Mouse (Mus musculus) limb, embryonic 12.5 days (tissue): ENCODE results near the gene B3gnt7. TPM values are rescaled to one million over a fixed set of nuclear protein-coding genes. Genes with fewer than 3 reads are reported as not detected.

Source experiments
- ATAC-seq: fragments of 200-750 bp; cut with Nextera tagmentation; 2 replicates; pipeline ENCODE4 v1.8.0; 2017; ENCODE audit warnings: low read depth, moderate TSS enrichment; ENCODE audit not compliant: insufficient number of reproducible peaks, insufficient read depth, low FRiP score, low TSS enrichment
- H3K27ac ChIP-seq: fragments of 300-500 bp; sonication (generic); 2 replicates; pipeline ENCODE4 v1.5.1; 2016; ENCODE audit warnings: mild to moderate bottlenecking, moderate library complexity
- H3K27me3 ChIP-seq: fragments of 300-500 bp; sonication (generic); 2 replicates; pipeline ENCODE4 v1.6.1; 2016; ENCODE audit warnings: mild to moderate bottlenecking, moderate library complexity
- H3K36me3 ChIP-seq: fragments of 300-500 bp; sonication (generic); 2 replicates; pipeline ENCODE4 v1.6.1; 2016; ENCODE audit warnings: mild to moderate bottlenecking, moderate library complexity
- H3K4me1 ChIP-seq: fragments of 300-500 bp; sonication (generic); replicated peaks from 2 replicates; pipeline ENCODE4 v1.6.1; 2016
- H3K4me2 ChIP-seq: fragments of 300-500 bp; sonication (generic); 2 replicates; pipeline ENCODE4 v1.6.1; 2016; ENCODE audit warnings: mild to moderate bottlenecking, moderate library complexity
- H3K4me3 ChIP-seq: fragments of 300-500 bp; sonication (generic); replicated peaks from 2 replicates; pipeline ENCODE4 v1.5.1; 2016; ENCODE audit warnings: mild to moderate bottlenecking
- H3K9ac ChIP-seq: fragments of 300-500 bp; sonication (generic); replicated peaks from 2 replicates; pipeline ENCODE4 v1.6.1; 2016; ENCODE audit warnings: mild to moderate bottlenecking, moderate library complexity
- H3K9me3 ChIP-seq: fragments of 300-500 bp; sonication (generic); 2 replicates; pipeline ENCODE4 v1.6.1; 2016; ENCODE audit warnings: mild to moderate bottlenecking, moderate library complexity
- WGBS: fragments of 180-500 bp; shearing (Covaris S2); methylation state at CpG from one replicate; pipeline ENCODE4 v1.1.7; 2016; 5-methylcytosine and 5-hydroxymethylcytosine counted together
- polyA plus RNA-seq: library from polyadenylated mRNA; unstranded; fragments of >200 nt; fragmentation: Nextera tagmentation; extraction: Ambion mirVana; gene quantifications from 2 replicates; pipeline ENCODE4 v1.2.1, GENCODE M21; 2016

B3gnt7 gene
- 5.9 and 7.1 TPM in 2 replicates for polyA plus RNA-seq

DNA sequence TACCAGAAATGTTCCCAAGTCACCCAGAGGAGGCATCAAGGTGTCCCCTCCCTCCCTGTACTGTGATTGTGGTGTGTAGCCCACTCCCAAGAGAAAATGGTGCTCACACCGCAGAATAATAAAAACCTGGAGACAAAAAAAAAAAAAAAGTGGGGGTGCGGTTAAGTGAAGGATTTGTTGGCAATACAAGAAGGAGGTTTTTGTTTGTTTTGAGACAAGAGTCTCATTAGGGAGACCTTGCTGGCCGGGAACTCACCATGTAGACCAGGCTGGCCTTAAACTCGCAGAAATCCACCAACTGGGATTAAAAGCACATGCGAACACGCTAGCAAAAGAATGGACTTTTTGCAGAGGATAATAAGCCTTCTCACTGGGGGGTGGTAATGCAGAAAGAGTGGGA lies at the start of gene B3gnt7:
B3gnt7 (plus strand) TSS at position 301 of the 400 bp plus-strand sequence.
- peak within 1 kb of the TSS; percentile 66 for H3K9ac ChIP-seq
- peaks cover 7% of the 10 kb centered on the region for H3K36me3 ChIP-seq
- H3K4me2 ChIP-seq: peak within 1 kb of the TSS; percentile 96
- peaks cover 61% of the 10 kb centered on the region for H3K27me3 ChIP-seq
- WGBS: 26% methylated on average over 6 of the region's 6 CpGs
- no peaks in the 10 kb centered on the region for H3K9me3 ChIP-seq
- H3K4me3 ChIP-seq: peak within 1 kb of the TSS; percentile 74
- H3K27ac ChIP-seq: no peak within 1 kb of the TSS
- peaks cover 37% of the 10 kb centered on the region for H3K4me1 ChIP-seq
- ATAC-seq: no peak

DNA sequence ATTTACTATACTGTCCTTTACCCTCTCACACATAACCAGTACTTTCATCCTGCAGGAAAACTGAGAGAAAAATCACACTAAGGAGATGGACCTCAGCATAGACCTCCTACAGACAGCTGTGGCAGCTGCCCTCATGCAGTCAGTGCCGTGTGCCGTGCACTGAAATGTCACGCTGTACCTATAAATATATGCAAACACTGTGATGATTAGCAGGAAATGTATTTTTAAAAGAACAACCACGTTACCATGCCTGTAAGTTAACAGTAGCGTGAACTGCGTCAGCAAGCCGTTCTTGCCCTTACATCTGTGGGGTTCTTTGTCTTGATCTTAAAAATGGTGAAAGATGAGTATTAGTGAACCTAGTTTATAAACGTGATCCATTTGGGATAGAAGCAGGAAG lies 49.2 kb upstream of the B3gnt7 start:
- Histone ChIP-seq H3K9ac (no peak overlapping the region), H3K27ac (no peak overlapping the region), H3K9me3 (no peaks in the 10 kb centered on the region), H3K4me2 (no peak overlapping the region), H3K4me1 (no peaks in the 10 kb centered on the region), H3K27me3 (no peaks in the 10 kb centered on the region), H3K36me3 (peaks cover 12% of the 10 kb centered on the region; the same call in 1 of the 2 replicates), H3K4me3 (no peak overlapping the region)
- WGBS: 86% methylated on average over 8 of the region's 8 CpGs
- ATAC-seq: no peak

GRCm38 (mm10) chr1:86256311-86256710 lies 46.3 kb upstream of the B3gnt7 start:
- H3K9ac ChIP-seq: no peak overlapping the region
- WGBS: 66% methylated on average over 4 of the region's 4 CpGs
- no peak for ATAC-seq

GRCm38 (mm10) chr1:86257228-86257627 lies 45.4 kb upstream of the B3gnt7 start:
- no peak overlapping the region for H3K4me2 ChIP-seq
- no peaks in the 10 kb centered on the region for H3K27me3 ChIP-seq
- peaks cover 4% of the 10 kb centered on the region; the same call in 1 of the 2 replicates for H3K36me3 ChIP-seq
- H3K4me3 ChIP-seq: no peak overlapping the region
- 89% methylated on average over 8 of the region's 8 CpGs for WGBS
- no peak overlapping the region for H3K27ac ChIP-seq
- H3K9ac ChIP-seq: no peak overlapping the region
- no peaks in the 10 kb centered on the region for H3K9me3 ChIP-seq
- ATAC-seq: no peak
- H3K4me1 ChIP-seq: no peaks in the 10 kb centered on the region

More at GRCm38 (mm10) chr1:86256311-86256710, 46.3 kb upstream of the B3gnt7 start:
- Histone ChIP-seq H3K36me3 (peaks cover 4% of the 10 kb centered on the region; the same call in 1 of the 2 replicates), H3K9me3 (no peaks in the 10 kb centered on the region), H3K4me1 (no peaks in the 10 kb centered on the region), H3K27ac (no peak overlapping the region), H3K27me3 (no peaks in the 10 kb centered on the region), H3K4me2 (no peak overlapping the region), H3K4me3 (no peak overlapping the region)

- Histone ChIP-seq H3K9me3 (no peaks in the 10 kb centered on the region), H3K36me3 (peaks cover 4% of the 10 kb centered on the region; the same call in 1 of the 2 replicates), H3K4me1 (no peaks in the 10 kb centered on the region), H3K27me3 (no peaks in the 10 kb centered on the region), H3K4me3 (no peak overlapping the region), H3K27ac (no peak overlapping the region), H3K4me2 (no peak overlapping the region), H3K9ac (no peak overlapping the region)
- ATAC-seq: no peak
- WGBS: 90% methylated on average over 7 of the region's 7 CpGs
Measured at GRCm38 (mm10) chr1:86258171-86258824, 44.3 kb upstream of the B3gnt7 start.

- no peak overlapping the region for H3K4me3 ChIP-seq
Measured at GRCm38 (mm10) chr1:86263564-86264339, 38.9 kb upstream of the B3gnt7 start.

DNA sequence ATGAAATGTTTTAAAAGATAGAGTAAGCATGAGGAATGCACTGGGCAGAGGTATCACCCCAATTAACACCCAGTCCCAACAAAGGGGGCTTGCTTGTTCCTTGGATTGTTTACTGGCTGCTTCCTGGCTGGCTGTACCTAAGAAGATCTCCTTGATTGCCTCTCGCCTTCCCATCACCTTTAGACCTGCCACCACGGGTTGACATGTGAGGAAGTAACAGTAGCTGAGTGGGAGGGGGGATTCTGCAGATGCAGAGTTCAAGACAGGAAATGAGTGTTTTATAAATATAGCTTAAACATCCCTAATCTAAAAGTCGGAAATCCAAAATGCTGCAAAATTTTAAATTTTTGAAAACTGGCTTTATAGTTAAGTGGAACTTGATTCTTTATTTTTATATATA lies 37.6 kb upstream of the B3gnt7 start:
- no peak overlapping the region for H3K4me3 ChIP-seq
- no peaks in the 10 kb centered on the region; the same call in 1 of the 2 replicates for H3K27me3 ChIP-seq
- no peaks in the 10 kb centered on the region for H3K9me3 ChIP-seq
- no peak for ATAC-seq
- no peaks in the 10 kb centered on the region for H3K4me1 ChIP-seq
- WGBS: 57% methylated on average over 3 of the region's 3 CpGs
- H3K9ac ChIP-seq: no peak overlapping the region
- no peak overlapping the region for H3K27ac ChIP-seq
- H3K4me2 ChIP-seq: no peak overlapping the region
- no peaks in the 10 kb centered on the region for H3K36me3 ChIP-seq

More at GRCm38 (mm10) chr1:86263564-86264339, 38.9 kb upstream of the B3gnt7 start:
- no peaks in the 10 kb centered on the region; the same call in 1 of the 2 replicates for H3K27me3 ChIP-seq
- WGBS: 57% methylated on average over 7 of the region's 7 CpGs
- H3K4me2 ChIP-seq: no peak overlapping the region
- H3K9me3 ChIP-seq: no peaks in the 10 kb centered on the region
- no peaks in the 10 kb centered on the region for H3K4me1 ChIP-seq
- no peak overlapping the region for H3K9ac ChIP-seq
- H3K36me3 ChIP-seq: no peaks in the 10 kb centered on the region
- no peak overlapping the region for H3K27ac ChIP-seq
- no peak for ATAC-seq

- Histone ChIP-seq H3K36me3 (no peaks in the 10 kb centered on the region), H3K9ac (no peak overlapping the region), H3K4me3 (no peak overlapping the region), H3K4me2 (no peak overlapping the region), H3K4me1 (no peaks in the 10 kb centered on the region), H3K27me3 (no peaks in the 10 kb centered on the region; the same call in 1 of the 2 replicates), H3K9me3 (no peaks in the 10 kb centered on the region), H3K27ac (no peak overlapping the region)
- no peak for ATAC-seq
- 87% methylated on average over 9 of the region's 9 CpGs for WGBS
Measured at GRCm38 (mm10) chr1:86268492-86269189, 34.0 kb upstream of the B3gnt7 start.

- H3K27ac ChIP-seq: no peak overlapping the region
- no peaks in the 10 kb centered on the region for H3K4me1 ChIP-seq
- no peak overlapping the region for H3K4me2 ChIP-seq
- no peaks in the 10 kb centered on the region for H3K9me3 ChIP-seq
- H3K36me3 ChIP-seq: no peaks in the 10 kb centered on the region
- H3K27me3 ChIP-seq: no peaks in the 10 kb centered on the region; the same call in 1 of the 2 replicates
- WGBS: 79% methylated on average over 4 of the region's 4 CpGs
- H3K4me3 ChIP-seq: no peak overlapping the region
- ATAC-seq: no peak
- no peak overlapping the region for H3K9ac ChIP-seq
Measured at GRCm38 (mm10) chr1:86269190-86269508, 33.5 kb upstream of the B3gnt7 start.

- Histone ChIP-seq H3K4me3 (no peak overlapping the region), H3K36me3 (no peaks in the 10 kb centered on the region), H3K9ac (no peak overlapping the region), H3K27me3 (no peaks in the 10 kb centered on the region; the same call in 1 of the 2 replicates), H3K9me3 (no peaks in the 10 kb centered on the region), H3K4me1 (no peaks in the 10 kb centered on the region), H3K4me2 (no peak overlapping the region), H3K27ac (no peak overlapping the region)
- no peak for ATAC-seq
- WGBS: 76% methylated on average over 6 of the region's 6 CpGs
Measured at GRCm38 (mm10) chr1:86271707-86272106, 30.9 kb upstream of the B3gnt7 start.

GRCm38 (mm10) chr1:86277055-86277454 lies 25.6 kb upstream of the B3gnt7 start:
- WGBS: 74% methylated on average over 5 of the region's 5 CpGs
- H3K27ac ChIP-seq: peak overlapping the region; percentile 3; the same call in 1 of the 2 replicates
- no peaks in the 10 kb centered on the region for H3K27me3 ChIP-seq
- no peaks in the 10 kb centered on the region for H3K36me3 ChIP-seq
- H3K4me3 ChIP-seq: no peak overlapping the region
- H3K4me2 ChIP-seq: no peak overlapping the region
- no peak for ATAC-seq
- no peaks in the 10 kb centered on the region for H3K9me3 ChIP-seq
- H3K9ac ChIP-seq: no peak overlapping the region
- H3K4me1 ChIP-seq: peaks cover 7% of the 10 kb centered on the region
